Mouse (Mus musculus) common myeloid progenitor, adult 5-6 weeks (primary cell): ENCODE data around the gene Gstp3. TPM values are rescaled to one million over a fixed set of nuclear protein-coding genes. Genes with fewer than 3 reads are reported as not detected.
A peak's percentile ranks its signal among the peaks of the same experiment; 100 is the strongest.
"Not testable (repeated sequence)": the region's sequence is repeated elsewhere in the genome, so short reads cannot be mapped to it uniquely, and the experiment has no call there.

Experiments
- ATAC-seq: replicated peaks from 2 replicates; pipeline ENCODE4 v1.8.0; 2016; ENCODE audit warnings: low read depth, mild to moderate bottlenecking, moderate TSS enrichment, inconsistent platforms; ENCODE audit not compliant: poor library complexity, severe bottlenecking
- total RNA-seq: library from RNA; stranded (forward); fragments of 200-1000, 187-1606 nt; gene quantifications from 2 replicates; pipeline ENCODE4 v1.2.3, GENCODE M21; 2017

The Gstp3 gene
- total RNA-seq, 1 experiment from 2014 or later = 8.7 TPM

DNA sequence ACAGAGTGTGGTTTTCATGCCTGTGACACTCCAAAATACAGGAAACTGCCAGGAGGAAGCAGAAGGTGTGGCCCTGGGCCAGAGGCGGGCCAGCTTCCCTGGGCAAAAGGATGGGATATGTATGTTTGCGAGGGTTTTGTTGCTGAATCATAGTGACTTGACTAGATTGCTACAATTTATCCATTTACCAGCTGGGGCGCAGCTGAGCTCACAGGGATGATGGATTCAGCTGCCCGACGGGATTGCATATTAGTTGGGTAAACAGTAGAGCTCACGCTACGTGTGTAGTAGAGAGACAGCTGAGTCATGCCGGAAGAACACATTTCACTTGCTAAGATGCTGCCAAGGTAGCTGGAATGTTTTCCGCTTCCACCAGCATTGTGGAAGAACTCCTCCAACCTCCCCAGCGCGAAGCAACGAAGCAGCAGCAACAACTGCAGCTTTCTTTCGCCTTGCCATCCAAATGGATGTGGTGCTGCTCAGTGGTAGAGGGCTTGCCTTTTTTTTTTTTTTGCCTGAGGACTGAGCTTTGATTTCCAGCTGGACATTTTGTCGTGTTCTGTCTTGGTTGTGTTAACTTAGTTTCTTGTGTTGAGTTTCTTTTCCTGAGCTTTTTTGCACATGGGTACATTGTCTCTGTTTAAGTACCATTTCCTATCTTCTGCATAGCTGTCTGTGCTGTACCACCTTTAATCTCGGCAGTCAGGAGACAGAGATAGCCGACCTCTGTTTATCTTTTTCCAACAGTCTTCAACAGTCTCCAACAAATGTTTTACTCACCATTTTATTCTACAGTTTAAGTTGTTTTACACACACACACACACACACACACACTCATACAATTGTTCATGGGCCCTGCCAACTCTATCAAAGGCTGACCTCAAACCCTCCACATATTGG lies 13.2 kb downstream of the Gstp3 start, which contains the start of gene Gstp2:
TSS of gene Gstp2 (minus strand) at position 58 of the 900 bp plus-strand sequence.
- ATAC-seq = peak; percentile 59; the same call in 1 of the 2 replicates

DNA sequence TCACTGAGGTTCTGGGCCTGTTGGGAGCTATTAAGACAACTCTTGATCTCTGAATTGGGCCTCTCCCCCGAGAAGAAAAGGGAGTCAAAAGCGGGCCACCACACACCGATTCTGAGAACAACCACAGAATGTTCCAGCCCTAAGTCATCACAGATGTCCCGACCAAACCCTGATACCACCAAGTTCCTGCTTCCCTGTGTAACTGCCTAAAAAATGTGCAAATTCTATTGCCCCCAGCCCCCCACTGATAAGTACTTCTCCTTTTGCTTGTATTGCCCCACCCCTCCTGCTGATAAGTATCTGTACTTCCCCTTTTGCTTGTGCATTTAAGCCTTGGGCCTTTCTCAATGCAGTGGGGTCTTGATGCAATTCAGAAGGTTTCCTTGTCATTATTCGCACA lies 15.3 kb downstream of the Gstp3 start:
- not testable (repeated sequence) for ATAC-seq

DNA sequence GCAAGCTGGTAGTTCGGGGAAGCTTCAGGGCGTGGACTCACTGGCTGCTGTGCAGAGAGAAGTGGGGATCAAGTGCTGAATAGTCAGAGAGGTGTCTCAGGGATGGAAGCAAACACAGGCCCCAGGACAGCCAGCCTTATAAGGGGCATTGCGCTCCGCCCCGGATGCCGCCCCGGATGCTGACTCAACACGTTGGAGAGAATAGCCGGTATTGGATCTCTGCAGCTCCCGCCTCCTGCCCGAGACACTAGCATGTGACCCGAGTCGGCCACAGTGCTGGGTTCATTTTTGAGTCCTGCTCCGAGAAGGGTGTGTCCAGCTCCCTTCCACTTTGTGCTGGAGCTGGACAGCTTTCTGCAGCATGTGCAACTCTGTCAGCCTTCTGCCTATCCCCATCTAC lies 17.2 kb downstream of the Gstp3 start:
- no peak for ATAC-seq

DNA sequence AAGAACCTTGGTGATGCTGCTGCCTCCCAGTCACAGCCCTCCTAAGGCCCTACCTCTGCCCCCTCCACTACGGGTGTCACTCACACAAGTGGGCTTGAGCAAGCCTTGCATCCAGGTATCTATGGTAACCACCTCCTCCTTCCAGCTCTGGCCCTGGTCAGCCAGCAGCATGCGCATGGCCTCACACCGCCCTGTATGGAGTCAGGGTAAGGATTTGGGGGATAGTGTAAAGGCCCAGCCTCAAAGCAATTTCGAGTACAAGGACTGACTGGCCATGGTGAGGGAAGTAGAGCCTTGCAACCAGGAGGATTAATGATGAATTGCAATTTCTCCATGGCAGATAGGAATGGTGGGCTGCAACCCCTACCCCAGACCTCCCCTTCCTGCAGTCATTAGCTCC lies 17.9 kb downstream of the Gstp3 start:
- not testable (repeated sequence) for ATAC-seq

DNA sequence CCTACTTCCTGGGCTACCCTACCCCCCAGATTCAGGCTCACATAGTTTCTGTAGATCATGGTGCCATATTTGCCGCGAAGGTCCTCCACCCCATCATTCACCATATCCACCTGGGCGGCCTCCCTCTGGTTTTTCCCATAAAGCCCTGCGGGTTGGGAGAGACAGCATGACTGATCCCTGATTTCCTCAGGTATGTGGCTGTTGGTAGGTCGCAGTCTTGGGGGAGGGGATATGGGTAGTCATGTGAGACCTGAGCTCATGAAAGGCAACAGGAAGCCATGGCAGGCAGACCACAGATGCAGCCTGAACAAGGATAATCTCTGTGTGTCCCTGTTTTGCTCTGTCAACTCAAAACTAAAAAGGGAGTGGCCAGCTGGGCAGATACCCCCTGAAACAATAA lies 18.4 kb downstream of the Gstp3 start:
- not testable (repeated sequence) for ATAC-seq

DNA sequence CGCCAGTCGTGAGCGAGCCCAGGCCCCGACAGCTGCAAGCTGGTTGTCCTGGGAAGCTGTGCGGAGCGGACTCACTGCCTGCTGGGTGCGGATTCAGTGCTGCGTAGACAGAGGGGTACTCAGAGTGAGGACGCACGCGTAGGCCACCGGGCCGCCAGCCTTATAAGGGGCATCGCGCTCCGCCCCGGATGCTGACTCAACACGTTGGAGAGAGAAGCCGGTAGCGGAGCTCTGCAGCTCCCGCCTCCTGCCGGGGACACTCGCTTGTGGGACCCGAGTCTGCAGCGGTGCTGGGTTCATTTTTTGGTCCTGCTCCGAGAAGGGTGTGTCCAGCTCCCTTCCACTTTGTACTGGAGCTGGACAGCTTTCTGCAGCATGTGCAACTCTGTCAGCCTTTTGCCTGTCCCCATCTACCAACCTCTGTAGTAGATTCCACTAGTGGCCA lies 21.6 kb downstream of the Gstp3 start, which contains the start of gene Gstp1:
TSS of gene Gstp1 (minus strand) at position 198 of the 445 bp plus-strand sequence.
- ATAC-seq = peak; percentile 97

DNA sequence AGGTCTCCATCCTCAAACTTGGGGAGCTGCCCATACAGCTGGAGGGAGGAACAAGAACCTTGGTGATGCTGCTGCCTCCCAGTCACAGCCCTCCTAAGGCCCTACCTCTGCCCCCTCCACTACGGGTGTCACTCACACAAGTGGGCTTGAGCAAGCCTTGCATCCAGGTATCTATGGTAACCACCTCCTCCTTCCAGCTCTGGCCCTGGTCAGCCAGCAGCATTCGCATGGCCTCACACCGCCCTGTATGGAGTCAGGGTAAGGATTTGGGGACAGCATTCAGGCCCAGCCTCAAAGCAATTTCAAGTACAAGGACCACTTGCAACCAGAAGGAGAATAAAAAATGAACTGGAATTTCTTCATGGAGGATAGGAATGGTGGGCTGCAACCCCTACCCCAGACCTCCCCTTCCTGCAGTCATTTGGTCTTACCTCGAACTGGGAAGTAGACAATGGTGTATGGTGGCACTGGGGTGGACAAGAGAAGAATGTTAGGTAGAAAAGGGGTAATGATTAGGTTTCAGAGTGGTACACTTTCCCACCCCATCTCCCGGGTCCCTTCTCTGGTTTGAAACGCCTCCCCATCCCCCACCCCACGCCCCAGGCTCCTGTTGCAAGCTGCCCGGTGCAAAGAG lies 22.1 kb downstream of the Gstp3 start:
- ATAC-seq = not testable (repeated sequence)

DNA sequence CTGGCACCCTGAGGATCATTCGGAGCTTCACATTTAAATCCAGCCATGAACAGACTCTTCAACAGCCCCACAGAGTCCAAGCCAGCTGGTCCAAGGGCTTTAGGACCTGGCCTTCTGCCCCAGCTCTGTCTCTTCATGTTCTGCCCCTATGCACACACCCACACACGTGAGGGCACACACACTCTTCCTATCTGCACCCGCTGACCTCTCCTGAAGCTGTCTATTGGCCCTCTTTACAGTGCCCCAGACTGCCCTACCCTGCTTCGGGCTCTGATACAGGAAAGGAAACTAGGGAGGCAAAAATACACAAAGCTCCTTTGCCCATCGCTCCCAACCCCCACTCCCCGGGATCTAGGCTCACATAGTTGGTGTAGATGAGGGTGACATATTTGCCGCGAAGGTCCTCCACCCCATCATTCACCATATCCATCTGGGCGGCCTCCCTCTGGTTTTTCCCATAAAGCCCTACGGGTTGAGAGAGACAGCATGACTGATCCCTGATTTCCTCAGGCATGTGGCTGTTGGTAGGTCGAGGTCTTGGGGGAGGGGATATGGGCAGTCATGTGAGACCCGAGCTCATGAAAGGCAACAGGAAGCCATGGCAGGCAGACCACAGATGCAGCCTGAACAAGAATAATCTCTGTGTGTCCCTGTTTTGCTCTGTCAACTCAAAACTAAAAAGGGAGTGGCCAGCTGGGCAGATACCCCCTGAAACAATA lies 22.9 kb downstream of the Gstp3 start:
- no peak for ATAC-seq

DNA sequence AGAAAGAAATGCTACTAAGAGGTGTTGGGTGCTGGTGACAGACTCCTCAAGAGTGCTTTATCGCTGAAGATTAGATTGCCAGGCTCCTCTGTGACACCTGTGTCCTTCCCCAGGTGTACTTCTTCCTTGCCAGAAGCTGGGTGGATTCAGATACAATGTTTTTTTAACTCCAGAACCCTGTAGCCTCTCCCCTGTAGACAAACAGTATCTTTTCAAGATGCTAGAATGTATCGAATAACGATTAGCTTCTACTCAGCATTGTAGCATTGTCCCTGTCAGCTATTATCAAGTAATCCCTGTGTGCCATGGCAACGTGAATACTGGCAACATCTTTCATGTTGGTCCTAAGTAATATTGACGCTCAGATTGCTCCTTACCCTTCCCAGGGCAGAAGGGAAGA lies 25.6 kb downstream of the Gstp3 start:
- no peak for ATAC-seq

DNA sequence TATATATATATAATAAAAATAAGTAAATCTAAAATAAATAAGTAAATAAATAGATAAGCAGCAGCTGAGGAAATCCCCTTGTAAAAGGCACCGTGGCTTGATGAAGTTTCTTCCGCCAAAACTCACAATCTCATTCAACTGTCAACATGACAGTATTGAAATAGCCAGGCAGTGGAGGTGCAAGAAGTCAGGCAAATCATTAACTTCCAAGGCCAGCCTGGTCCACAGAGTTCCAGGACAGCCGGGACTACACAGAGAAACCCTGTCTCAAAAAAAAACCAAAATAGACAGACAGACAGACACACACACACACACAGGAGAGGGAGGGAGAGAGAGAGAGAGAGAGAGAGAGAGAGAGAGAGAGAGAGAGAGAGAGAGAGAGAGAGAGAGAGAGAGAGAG lies 26.1 kb downstream of the Gstp3 start:
- no peak for ATAC-seq

DNA sequence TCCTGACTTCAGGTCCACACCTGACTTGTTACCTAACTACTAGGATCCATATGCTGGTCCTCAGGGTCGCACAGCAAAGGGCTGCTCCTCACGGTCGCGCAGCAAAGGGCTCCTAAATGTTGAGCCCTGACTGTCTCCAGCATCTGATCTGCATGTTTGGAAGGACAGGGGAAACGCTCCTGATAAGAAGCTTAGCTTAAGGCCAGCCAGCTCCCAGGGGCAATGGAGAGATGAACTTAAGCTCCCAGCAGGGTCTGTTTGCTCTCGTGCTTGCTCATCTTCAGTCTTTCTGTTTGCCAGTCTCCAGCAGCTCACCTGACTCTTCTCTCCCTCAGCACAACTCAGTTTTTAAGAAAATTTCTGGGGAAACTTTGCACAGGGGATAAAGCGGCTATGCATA lies 26.7 kb downstream of the Gstp3 start:
- ATAC-seq = no peak

DNA sequence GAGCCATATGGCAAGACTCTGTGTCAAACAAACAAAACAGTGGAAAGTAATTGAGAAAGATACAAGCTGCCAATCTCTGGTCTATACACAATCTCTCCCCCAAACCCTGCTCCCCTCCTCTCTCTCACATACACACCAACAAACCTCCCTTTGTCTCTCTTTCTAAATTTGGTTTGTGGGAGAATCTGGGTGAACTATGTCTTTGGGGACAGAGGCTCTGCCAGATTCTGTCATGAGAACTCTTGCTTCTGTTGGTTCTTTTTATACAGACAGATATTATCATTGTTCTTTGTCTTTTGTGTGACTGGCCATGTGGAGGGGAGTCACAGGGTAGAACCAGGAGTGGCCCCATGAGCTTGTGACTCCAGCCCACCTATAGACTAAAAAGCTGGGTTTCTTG lies 31.8 kb downstream of the Gstp3 start:
- ATAC-seq = no peak

DNA sequence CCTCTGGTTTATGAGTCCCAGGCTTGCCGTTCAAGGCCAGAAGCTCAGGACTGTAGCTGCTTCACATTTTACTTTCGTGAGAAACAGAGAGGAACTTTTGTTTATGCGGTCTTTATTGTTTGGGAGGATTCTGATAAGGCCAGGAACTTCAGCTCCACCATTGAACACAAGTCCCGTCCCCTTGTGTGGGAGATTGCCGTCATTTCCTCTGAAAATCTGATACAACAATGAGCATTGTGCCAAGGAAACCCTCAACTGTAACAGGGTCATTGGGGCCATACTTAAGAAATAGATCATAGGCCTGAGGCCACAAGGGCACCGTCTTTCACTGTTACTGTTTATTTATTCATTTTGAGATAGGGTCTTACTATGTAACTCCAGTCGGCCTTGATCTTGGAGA lies 36.2 kb downstream of the Gstp3 start:
- ATAC-seq = no peak

DNA sequence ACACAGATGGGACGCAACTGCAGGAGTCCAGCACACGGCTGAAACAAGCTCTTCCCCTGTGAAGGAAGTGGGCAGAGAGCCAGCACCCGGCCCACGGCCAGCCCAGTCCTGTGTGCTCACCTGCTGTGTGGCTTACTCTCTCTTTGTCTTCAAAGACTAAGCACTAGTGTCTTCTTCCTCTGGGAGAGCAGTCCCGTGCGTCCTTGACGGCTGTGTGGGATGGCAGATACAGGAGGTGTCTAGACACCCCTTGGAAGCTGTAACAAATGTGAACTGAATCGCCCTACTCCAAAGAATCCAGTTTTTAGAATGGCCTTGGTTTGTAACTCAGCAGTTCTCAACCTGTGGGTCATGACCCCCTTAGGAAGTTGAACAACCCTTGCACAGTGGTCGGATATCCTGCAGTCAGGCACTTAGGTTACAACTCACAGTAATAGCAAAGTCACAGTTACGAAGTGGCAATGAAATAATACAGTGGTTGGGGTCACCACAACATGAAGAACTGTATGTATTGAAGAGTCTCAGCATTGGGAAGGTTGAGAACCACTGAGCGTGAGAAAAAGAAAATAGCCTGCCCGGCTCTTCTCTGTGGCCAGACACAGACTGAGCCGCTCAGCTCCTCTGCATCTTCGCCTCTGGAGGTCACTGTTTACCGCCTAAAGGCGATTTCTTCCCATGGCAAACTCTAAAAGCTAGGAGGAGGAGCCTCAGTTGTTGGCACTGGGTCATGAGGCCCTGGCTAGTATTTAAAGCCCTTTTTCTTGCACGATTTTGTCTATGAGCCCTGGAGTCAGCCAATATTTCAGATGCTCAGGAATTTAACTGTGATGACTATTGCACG lies 40.4 kb downstream of the Gstp3 start:
- ATAC-seq = peak; percentile 96

DNA sequence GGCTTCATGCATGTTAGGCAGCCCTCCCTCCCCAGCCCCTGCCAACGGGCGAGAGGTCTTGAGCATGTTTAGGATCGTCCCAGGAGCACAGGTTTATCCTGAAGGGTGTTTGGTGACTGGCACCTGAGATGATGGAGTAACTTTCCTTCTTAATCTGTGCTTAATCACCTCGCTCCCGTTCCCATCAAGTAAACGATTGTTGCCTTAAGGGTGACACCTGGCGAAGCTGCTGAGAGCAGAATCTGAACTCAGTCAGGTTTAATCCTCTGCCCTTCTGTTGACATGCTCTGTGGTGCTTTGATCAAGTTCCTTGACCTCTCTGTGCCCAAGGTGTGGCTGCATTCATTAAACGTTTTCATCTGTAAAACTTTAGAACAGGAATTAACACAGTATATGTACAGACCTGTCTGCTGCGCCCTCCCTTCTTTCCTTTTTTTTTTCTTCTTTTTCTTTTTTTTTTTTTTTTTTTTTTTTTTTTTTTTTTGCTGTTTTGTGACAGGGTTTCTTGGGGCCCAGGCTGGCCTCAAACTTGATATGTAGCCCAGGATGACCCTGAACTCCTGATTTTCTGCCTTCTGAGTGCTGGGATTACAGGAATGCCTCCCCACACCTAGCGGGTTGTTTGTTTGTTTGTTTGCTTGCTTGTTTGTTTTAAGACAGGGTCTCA lies 41.3 kb downstream of the Gstp3 start:
- no peak for ATAC-seq

DNA sequence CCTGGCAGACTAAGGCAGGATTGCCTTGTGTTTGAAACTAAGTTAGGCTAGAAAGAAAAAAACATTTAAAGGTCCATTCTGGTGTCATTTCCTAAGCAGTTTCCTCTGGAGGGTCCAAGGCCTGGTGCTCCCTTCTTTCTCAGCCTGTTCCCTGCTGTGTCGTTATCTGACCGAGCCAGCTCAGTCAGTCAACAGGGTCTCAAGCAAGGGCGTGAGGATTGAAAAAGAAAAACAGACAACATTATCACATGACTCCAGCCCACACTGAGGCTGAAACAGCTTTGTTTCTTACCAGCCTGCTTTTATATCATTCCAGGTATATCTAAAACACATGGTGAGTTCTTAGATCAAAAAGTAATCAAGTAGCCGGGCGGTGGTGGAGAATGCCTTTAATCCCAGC lies 43.7 kb downstream of the Gstp3 start:
- ATAC-seq = no peak

DNA sequence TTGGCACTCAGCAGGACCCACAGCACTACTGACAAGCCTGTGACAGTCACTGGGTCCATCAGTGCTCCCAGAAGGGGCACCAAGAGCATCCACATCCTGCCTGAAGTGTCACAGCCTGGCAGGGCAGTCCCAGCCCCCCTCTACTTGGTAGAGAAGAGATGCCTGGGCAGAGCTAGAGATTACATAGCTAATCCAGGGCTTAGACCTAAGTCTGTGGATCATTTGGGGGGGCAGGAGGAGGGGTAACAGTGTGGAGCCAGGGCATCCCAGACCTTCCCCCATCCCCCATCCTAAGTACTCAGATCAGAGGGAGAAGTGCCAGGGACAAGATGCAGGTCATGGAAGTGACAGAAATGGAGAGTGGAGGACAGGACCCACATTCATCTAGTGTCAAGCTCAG lies 44.6 kb downstream of the Gstp3 start:
- no peak for ATAC-seq

DNA sequence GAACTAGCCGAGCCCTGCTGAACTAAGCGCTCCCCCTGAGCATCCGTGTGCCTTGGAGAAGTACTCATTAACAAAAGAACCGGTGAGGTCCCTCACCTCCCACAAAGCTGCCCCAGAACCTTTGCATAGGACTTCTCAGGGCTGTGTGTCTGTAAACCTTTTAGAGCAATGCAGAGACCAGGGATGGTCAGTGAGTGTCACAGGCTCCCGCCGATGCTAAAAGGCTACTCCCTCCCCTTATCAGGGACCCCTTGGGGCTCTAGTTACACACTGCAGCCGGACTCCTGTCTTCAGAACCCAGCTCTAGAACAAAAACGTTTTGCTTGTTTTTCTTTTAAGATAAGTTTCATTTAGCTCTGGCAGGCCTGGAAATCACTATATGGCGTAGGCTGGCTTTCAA lies 46.3 kb downstream of the Gstp3 start:
- ATAC-seq = peak; percentile 9; the same call in 1 of the 2 replicates

DNA sequence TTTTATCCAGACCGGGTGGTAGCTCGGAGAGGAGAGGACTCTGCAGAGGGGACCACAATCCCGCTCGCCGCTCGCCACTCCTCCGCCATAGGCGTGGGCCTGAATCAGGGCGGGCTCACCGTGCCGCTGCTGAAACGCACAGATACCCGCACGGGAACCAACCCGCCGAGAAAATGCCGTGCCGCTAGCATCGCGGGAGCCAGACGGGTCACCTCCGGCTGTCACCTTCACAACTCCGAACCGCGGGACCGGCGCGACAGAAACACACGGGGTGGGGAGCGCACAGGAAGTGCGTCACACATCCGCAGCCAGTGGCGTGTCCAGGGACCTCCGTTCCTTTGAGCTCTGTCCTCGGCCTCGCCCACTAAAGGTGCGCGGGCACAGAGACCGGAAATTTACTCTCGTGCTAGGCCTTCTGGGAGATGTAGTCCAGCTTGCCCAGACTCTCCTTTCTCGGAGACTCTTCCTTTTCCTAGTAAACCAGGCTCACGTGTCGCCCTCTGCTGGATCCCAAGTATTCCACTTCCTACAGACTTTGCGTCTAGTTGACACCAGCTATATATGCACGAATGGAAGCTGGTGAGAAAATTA lies 46.8 kb downstream of the Gstp3 start, which contains the start of gene Ndufv1:
TSS of gene Ndufv1 (minus strand) at position 375 of the 591 bp plus-strand sequence.
- peak; percentile 98 for ATAC-seq
